Mouse (Mus musculus) embryonic stem cell, embryonic (primary cell): ENCODE measurements at regions not wholly inside any gene's neighbourhood (a gene's known extent, or its start where the extent isn't known, plus 50 kb on each side); places are given as distances from the start of the nearest gene placed in this dataset.

Experiments
- CTCF ChIA-PET, 4 experiments: fragments of 300-600 bp in 2 of 4; fragments of 350-600 bp in 2 of 4; sonication (Branson Sonifier 250); formaldehyde crosslinking; loops; one replicate each; lab custom pipeline; 2022; ENCODE audit warnings: inconsistent platforms in 2 of 4; lab: Charles Lee
- POLR2A ChIA-PET, 4 experiments: fragments of 300-600 bp in 2 of 4; fragments of 350-600 bp in 2 of 4; sonication (Branson Sonifier 250); formaldehyde crosslinking; loops; one replicate each; lab custom pipeline; 2022; ENCODE audit warnings: antibody characterized with exemption in 4 of 4, inconsistent platforms in 1 of 4; lab: Charles Lee

- POLR2A ChIA-PET, result no interaction called here
- CTCF ChIA-PET, result no interaction called here
These were observed 246.7 kb upstream of the Adam34 start for GRCm38 (mm10) chr8:43956500-43956899.

DNA sequence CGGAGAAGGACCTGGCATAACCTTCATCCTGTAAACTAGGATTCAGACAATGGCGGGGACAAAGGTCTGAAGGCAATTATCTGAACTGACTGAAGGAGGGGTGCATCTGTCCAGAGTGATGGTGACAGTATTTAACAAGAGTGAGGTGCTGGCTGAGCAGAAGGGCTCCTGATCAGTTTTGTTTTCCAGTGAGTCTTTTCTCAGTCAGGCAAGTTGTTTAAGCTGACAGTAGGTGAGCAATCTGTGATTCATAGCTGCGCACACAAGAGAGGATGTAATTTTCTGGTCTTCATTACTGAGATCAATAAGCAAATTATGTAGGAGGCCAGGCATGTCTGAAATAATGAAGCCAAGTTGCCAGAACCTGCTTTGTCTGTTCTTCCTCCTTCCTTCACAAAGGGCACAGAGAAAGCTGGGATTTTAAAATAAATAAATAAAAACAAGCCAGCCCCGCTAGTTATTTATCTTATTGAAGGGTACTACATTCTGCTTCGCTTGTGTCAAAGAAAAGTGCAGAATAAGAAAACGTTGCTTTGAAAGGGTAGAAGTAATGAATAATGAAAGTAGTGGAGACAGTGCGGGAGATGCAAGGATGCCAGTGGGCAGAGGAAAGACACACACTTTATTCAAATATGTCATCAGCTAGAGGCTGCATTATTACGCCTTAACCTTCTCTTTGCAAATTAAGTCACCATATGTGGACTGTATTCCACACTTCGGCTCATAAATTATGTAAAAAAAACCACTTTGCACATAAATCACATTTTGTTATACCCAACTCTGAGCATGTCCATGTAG, 239.6 kb upstream of the Adam34 start:
- POLR2A ChIA-PET, result no interaction called here

GRCm38 (mm10) chr8:43948807-43949206, 239.0 kb upstream of the Adam34 start:
- ChIA-PET CTCF (no interaction called here), POLR2A (no interaction called here)

More for the DNA sequence above, 239.6 kb upstream of the Adam34 start:
- CTCF ChIA-PET, result no interaction called here

DNA sequence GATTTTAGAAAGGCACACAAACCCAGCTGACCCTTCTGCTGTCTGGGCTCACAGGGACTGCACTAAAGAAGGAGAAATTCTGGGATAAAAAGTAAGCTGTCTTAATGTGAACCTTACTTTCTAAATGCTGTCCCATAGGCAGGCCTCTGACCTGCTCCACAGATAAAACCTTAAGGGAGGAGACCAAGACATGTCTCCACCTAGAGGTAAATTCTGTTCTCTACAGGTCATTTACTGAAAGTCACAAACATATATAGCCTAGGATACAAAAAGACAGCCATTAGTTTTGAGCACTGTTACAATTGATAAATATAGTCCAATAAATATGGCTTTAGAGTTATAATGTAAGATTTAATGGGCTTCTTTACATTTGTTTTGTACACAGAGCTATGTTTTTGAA, 221.9 kb upstream of the Adam34 start:
- ChIA-PET CTCF (no interaction called here), POLR2A (interaction anchor here in 2 of 4 experiments (0.5 to 1.2 kb wide), 2 partner anchors 9 to 531 kb away, joined by 4 to 8 read pairs; no protein-coding TSS in a partner anchor)

DNA sequence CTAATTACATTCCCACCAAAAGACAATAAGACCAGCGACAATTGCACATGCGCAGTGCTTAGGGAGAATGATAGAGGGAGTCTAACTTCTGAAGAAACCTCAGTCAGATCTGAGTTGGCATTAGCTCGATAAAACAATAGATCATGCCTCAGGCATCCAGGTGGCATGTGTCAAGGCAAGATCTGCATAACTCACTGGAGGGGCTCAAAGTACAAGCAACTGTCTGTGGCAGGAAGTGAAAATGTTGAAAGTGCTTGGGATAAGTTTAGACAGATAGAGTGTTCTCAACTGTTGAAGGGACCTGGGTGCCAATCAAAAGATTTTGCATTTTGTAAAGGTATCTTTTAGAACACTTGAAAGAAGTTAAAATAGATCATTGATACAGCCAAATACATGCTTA, 213.1 kb upstream of the Adam34 start:
- ChIA-PET POLR2A (no interaction called here), CTCF (no interaction called here)

- ChIA-PET POLR2A (no interaction called here), CTCF (no interaction called here)
These were observed 211.4 kb upstream of the Adam34 start for GRCm38 (mm10) chr8:43921263-43921662.

GRCm38 (mm10) chr8:43906119-43906518, 196.3 kb upstream of the Adam34 start:
- CTCF ChIA-PET, result no interaction called here
- POLR2A ChIA-PET, result no interaction called here

- ChIA-PET POLR2A (no interaction called here), CTCF (no interaction called here)
These were observed 185.3 kb upstream of the Adam34 start for GRCm38 (mm10) chr8:43895171-43895570.

DNA sequence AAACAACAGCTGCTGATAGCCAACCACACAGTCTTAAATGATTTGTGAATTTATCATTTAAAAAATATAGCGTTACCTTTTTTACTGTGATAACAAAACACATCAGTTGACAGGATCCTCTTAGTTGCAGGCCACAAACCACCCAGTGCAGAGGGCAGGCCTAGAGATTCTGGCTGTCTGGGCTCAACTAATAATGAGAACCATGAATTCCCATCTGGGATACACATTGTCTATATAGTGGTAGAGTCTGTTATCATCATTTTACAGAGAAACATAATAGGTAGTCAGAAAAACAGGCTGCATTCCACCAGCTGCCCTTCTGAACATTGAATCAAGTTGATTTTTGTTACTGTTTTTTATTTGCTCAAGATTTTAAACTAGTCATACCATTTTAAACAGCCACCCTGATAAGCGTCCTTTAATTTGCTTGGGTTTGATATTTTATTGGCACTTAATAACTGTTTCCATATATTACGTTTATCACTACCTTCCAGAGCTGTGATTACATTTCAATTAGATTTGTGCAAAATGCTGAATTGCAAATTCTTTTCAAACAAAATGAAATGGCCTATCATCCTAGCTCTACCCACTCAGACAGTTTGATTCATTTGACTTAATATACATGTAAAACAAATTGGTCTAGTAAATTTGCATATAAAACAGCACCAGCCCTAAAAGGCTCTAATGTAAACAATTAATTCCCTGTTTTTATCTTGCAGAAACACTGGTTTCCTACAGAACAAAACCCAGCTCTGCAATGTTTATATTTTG, 144.2 kb upstream of the Adam34 start:
- ChIA-PET CTCF (no interaction called here), POLR2A (no interaction called here)
